Mouse (Mus musculus) urinary bladder, postnatal 25 days (tissue): ENCODE results near the gene Gbp10.
"Not testable (repeated sequence)": the region's sequence is repeated elsewhere in the genome, so short reads cannot be mapped to it uniquely, and the experiment has no call there.

Source experiments
- DNase-seq: peaks from one replicate; pipeline ENCODE4 v3.0.0; 2022; ENCODE audit warnings: low spot score

The Gbp10 gene

GRCm38 (mm10) chr5:105239483-105240047, at the start of gene Gbp10:
Gbp10 (minus strand) TSS chr5:105239533.
- DNase-seq = not testable (repeated sequence)

- DNase-seq = not testable (repeated sequence)
Measured at GRCm38 (mm10) chr5:105260673-105261072, 21.3 kb upstream of the Gbp10 start.

GRCm38 (mm10) chr5:105252491-105252890, 13.2 kb upstream of the Gbp10 start:
- DNase-seq = no peak

GRCm38 (mm10) chr5:105244741-105245140, 5.4 kb upstream of the Gbp10 start:
- DNase-seq = not testable (repeated sequence)

GRCm38 (mm10) chr5:105240982-105241381, 1.6 kb upstream of the Gbp10 start:
- not testable (repeated sequence) for DNase-seq

GRCm38 (mm10) chr5:105238402-105238801, 931 bp downstream of the Gbp10 start:
- not testable (repeated sequence) for DNase-seq

- not testable (repeated sequence) for DNase-seq
Measured at GRCm38 (mm10) chr5:105236040-105236439, 3.3 kb downstream of the Gbp10 start.

- not testable (repeated sequence) for DNase-seq
Measured at GRCm38 (mm10) chr5:105208957-105209356, 30.4 kb downstream of the Gbp10 start.

- DNase-seq = not testable (repeated sequence)
Measured at GRCm38 (mm10) chr5:105200791-105201355, 38.5 kb downstream of the Gbp10 start.

- not testable (repeated sequence) for DNase-seq
Measured at GRCm38 (mm10) chr5:105199149-105199548, 40.2 kb downstream of the Gbp10 start.

- not testable (repeated sequence) for DNase-seq
Measured at GRCm38 (mm10) chr5:105197915-105198560, 41.3 kb downstream of the Gbp10 start.

- not testable (repeated sequence) for DNase-seq
Measured at GRCm38 (mm10) chr5:105196308-105196707, 43.0 kb downstream of the Gbp10 start.

GRCm38 (mm10) chr5:105192536-105192935, 46.8 kb downstream of the Gbp10 start:
- DNase-seq = not testable (repeated sequence)

GRCm38 (mm10) chr5:105181446-105181845, 57.9 kb downstream of the Gbp10 start:
- no peak for DNase-seq
